Mouse (Mus musculus) heart, adult 2 months (tissue): ENCODE data around the gene Nmnat2.

Experiments
- CTCF ChIP-seq: fragments of 200-600 bp; IDR thresholded peaks from 2 replicates; pipeline ENCODE4 v1.8.1; 2022; ENCODE audit warnings: antibody characterized with exemption, mild to moderate bottlenecking, moderate library complexity
- EP300 ChIP-seq: fragments of 200-500 bp; IDR thresholded peaks from 2 replicates; pipeline ENCODE4 v1.6.1; 2011; ENCODE audit warnings: low read depth, low read length, control low read depth; ENCODE audit not compliant: insufficient read depth
- POLR2A ChIP-seq: fragments of 200-500 bp; IDR thresholded peaks from 2 replicates; pipeline ENCODE4 v1.6.1; 2011; ENCODE audit warnings: mild to moderate bottlenecking, low read depth, low read length, control low read depth; ENCODE audit not compliant: insufficient read depth

DNA sequence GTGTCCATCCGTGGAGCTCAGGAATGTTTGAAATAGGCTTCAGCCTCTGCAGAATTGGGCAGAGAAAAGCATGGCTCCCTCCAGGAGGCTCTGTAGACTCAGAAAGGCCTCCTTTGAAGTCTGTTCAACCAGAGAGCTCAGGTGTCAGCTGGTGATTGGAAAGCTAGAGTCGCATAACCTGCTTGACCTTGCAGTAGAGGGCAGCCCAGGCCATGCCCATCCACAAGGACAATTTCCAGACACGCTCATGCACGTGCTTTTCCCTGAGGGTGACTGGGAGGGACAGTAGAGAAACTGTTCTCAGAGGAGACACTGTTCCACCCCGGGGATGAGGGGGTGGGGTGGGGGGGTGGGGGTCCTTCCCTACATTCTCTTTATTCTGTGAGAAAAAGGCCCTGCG lies 76.6 kb downstream of the Nmnat2 start:
- TF ChIP-seq CTCF = no peak
- TF ChIP-seq EP300 = no peak
- no peak for TF ChIP-seq POLR2A
